20 mouse cellular contexts compared by ENCODE assay signal in genomic region chr3:98054334-98055007, GRCm38 (mm10). TPM values are rescaled to one million over a fixed set of nuclear protein-coding genes. Genes with fewer than 3 reads are reported as not detected.
DNase-seq lines count a peak whose midpoint lies in the region; ATAC-seq and TF ChIP-seq lines count a peak whose summit lies in the region.
"Had no signal": no experiment of that assay in that cellular context is flagged by ENCODE, and none has a peak within 500 bp of the region (broad histone marks: within the 10 kb centered on the region; RNA-seq: fewer than 3 reads in every experiment).

No protein-coding gene starts in this region.

- no peaks in the 10 kb centered on the region for H3K9me3 ChIP-seq in forebrain, embryonic 13.5 days (replicated peaks)
- H3K9me3 ChIP-seq in forebrain, embryonic 12.5 days = no peaks in the 10 kb centered on the region
- H3K9me3 ChIP-seq in liver, postnatal 0 days (ENCODE audit: low read length) = no peaks in the 10 kb centered on the region
- H3K9me3 ChIP-seq in liver, embryonic 13.5 days (replicated peaks) = no peaks in the 10 kb centered on the region
- H3K9me3 ChIP-seq: heart, embryonic 15.5 days; midbrain, embryonic 12.5 days had no signal

- intact Hi-C loops in left cerebral cortex, postnatal 25 days (cut with DNase I) = no loop called here

- 0 out of 2 replicates have a peak overlapping the region, but pooled peaks have one; percentile 22 for H3K27ac ChIP-seq in forebrain, embryonic 13.5 days
- H3K27ac ChIP-seq in forebrain, embryonic 12.5 days = no peak overlapping the region
- H3K27ac ChIP-seq in liver, postnatal 0 days (ENCODE audit: low read depth) = no peak overlapping the region
- peak overlapping the region; percentile 69 for H3K27ac ChIP-seq in liver, embryonic 13.5 days
- H3K27ac ChIP-seq: heart, embryonic 15.5 days; midbrain, embryonic 12.5 days had no signal

- H3K27me3 ChIP-seq in forebrain, embryonic 13.5 days = no peaks in the 10 kb centered on the region
- 0 out of 2 replicates have a peak, but pooled peaks cover 4% of the 10 kb centered on the region for H3K27me3 ChIP-seq in forebrain, embryonic 12.5 days
- no peaks in the 10 kb centered on the region for H3K27me3 ChIP-seq in liver, postnatal 0 days (ENCODE audit: insufficient read depth, low read length)
- H3K27me3 ChIP-seq in liver, embryonic 13.5 days = no peaks in the 10 kb centered on the region
- H3K27me3 ChIP-seq: CH12.LX; heart, embryonic 15.5 days had no signal

- H3K9ac ChIP-seq in forebrain, embryonic 13.5 days = no peak overlapping the region
- no peak overlapping the region for H3K9ac ChIP-seq in forebrain, embryonic 12.5 days
- no peak overlapping the region for H3K9ac ChIP-seq in liver, postnatal 0 days (replicated peaks)
- H3K9ac ChIP-seq in liver, embryonic 13.5 days = peak overlapping the region; percentile 7; the same call in 1 of the 2 replicates
- H3K9ac ChIP-seq: heart, embryonic 15.5 days; midbrain, embryonic 12.5 days had no signal

- peaks cover 72% of the 10 kb centered on the region for H3K4me1 ChIP-seq in forebrain, embryonic 13.5 days
- peaks cover 44% of the 10 kb centered on the region for H3K4me1 ChIP-seq in forebrain, embryonic 12.5 days
- peaks cover 40% of the 10 kb centered on the region for H3K4me1 ChIP-seq in liver, postnatal 0 days (ENCODE audit: insufficient read depth)
- peaks cover 79% of the 10 kb centered on the region for H3K4me1 ChIP-seq in liver, embryonic 13.5 days (replicated peaks)

- no peak for TF ChIP-seq CTCF in liver, postnatal 0 days (IDR thresholded peaks at IDR 0.05; ENCODE audit: low read depth)

- 81% methylated on average over 8 of the region's 8 CpGs for WGBS in forebrain, embryonic 13.5 days
- WGBS in forebrain, embryonic 12.5 days = 91% methylated on average over 8 of the region's 8 CpGs
- WGBS in liver, postnatal 0 days (ENCODE audit: insufficient replicate concordance) = 71% methylated on average over 8 of the region's 8 CpGs
- 51% methylated on average over 8 of the region's 8 CpGs for WGBS in liver, embryonic 13.5 days (ENCODE audit: insufficient replicate concordance)

- no peak for TF ChIP-seq EP300 in liver, postnatal 0 days (IDR thresholded peaks at IDR 0.05; ENCODE audit: low read depth)

- H3K36me3 ChIP-seq in forebrain, embryonic 13.5 days (ENCODE audit: poor library complexity, severe bottlenecking) = no peaks in the 10 kb centered on the region
- H3K36me3 ChIP-seq in forebrain, embryonic 12.5 days (replicated peaks) = no peaks in the 10 kb centered on the region; the same call in 1 of the 2 replicates
- 0 out of 2 replicates have a peak, but pooled peaks cover 8% of the 10 kb centered on the region for H3K36me3 ChIP-seq in liver, postnatal 0 days (replicated peaks; ENCODE audit: insufficient read depth, low read length)
- peaks cover 8% of the 10 kb centered on the region; the same call in 1 of the 2 replicates for H3K36me3 ChIP-seq in liver, embryonic 13.5 days
- H3K36me3 ChIP-seq: heart, embryonic 15.5 days; midbrain, embryonic 12.5 days had no signal

- H3K4me2 ChIP-seq in forebrain, embryonic 13.5 days = no peak overlapping the region
- H3K4me2 ChIP-seq in forebrain, embryonic 12.5 days = no peak overlapping the region
- H3K4me2 ChIP-seq in liver, postnatal 0 days (ENCODE audit: low read depth, low read length) = no peak overlapping the region
- peak overlapping the region; percentile 25 for H3K4me2 ChIP-seq in liver, embryonic 13.5 days
- H3K4me2 ChIP-seq: heart, embryonic 15.5 days; midbrain, embryonic 12.5 days had no signal

- no peak overlapping the region for H3K4me3 ChIP-seq in forebrain, embryonic 13.5 days
- no peak overlapping the region for H3K4me3 ChIP-seq in forebrain, embryonic 12.5 days (replicated peaks)
- no peak overlapping the region for H3K4me3 ChIP-seq in liver, postnatal 0 days (ENCODE audit: low read depth, low read length)
- no peak overlapping the region for H3K4me3 ChIP-seq in liver, embryonic 13.5 days (replicated peaks)
- H3K4me3 ChIP-seq: erythroblast, embryonic 14.5 days; heart, embryonic 15.5 days; midbrain, embryonic 12.5 days had no signal

- DNase-seq in liver = peak; percentile 31
- DNase-seq in liver, postnatal 0 days = no peak
- no peak for DNase-seq in liver, embryonic 13.5 days
- DNase-seq in left cerebral cortex, postnatal 25 days (ENCODE audit: low spot score in 2 of 2) = no peak
- no peak for DNase-seq in lung, adult 18-20 months
- DNase-seq: adrenal gland, postnatal 25 days; cerebellum, adult 8-10 months; kidney, adult 2 months; kidney, postnatal 25 days; lung, adult 2 months; lung, postnatal 36 days; right cerebral cortex, postnatal 4 days; thymus, postnatal 25 days had no signal

- ATAC-seq in forebrain, embryonic 13.5 days = peak; percentile 25; the same call in 1 of the 2 replicates
- ATAC-seq in forebrain, embryonic 12.5 days (ENCODE audit: low FRiP score) = no peak
- no peak for ATAC-seq in liver, postnatal 0 days
- peak; percentile 52; the same call in 1 of the 2 replicates for ATAC-seq in liver, embryonic 13.5 days (ENCODE audit: low read depth)
- ATAC-seq in megakaryocyte, adult 5-6 weeks (ENCODE audit: poor library complexity, severe bottlenecking) = no peak

RNA-seq across cellular contexts. Expression of gene Notch2, which starts 41.1 kb away (rescaled TPM):
- 18.6 and 19.9 TPM in 2 replicates for polyA plus RNA-seq in forebrain, embryonic 13.5 days (2015; fragmentation: Nextera tagmentation; extraction: Ambion mirVana)
- polyA plus RNA-seq in forebrain, embryonic 12.5 days (2016; fragmentation: Nextera tagmentation; extraction: Ambion mirVana) = 27.6 and 29.0 TPM in 2 replicates
- polyA plus RNA-seq in liver, postnatal 0 days (2015; fragmentation: Nextera tagmentation; extraction: Ambion mirVana) = 5.1 and 6.2 TPM in 2 replicates
- polyA plus RNA-seq in liver, embryonic 13.5 days (2015; fragmentation: Nextera tagmentation; extraction: Ambion mirVana) = 4.8 and 5.7 TPM in 2 replicates
- total RNA-seq in left cerebral cortex, postnatal 25 days (2021) = 10 to 100 TPM; 12.9 to 15.3 TPM
- 92.1 and 97.4 TPM in 2 replicates for total RNA-seq in megakaryocyte, adult 5-6 weeks (2015)
- 81.7 and 104 TPM in 2 replicates for total RNA-seq in megakaryocyte, adult 5-6 weeks (2017)

Comparison
In these comparisons a context has a peak if more than half of its experiments do, and no peak if none do; other contexts are left out.
1. ATAC-seq: peak in forebrain, embryonic 13.5 days (single experiment) and liver, embryonic 13.5 days (single experiment); none in forebrain, embryonic 12.5 days (single experiment), liver, postnatal 0 days (single experiment) and megakaryocyte, adult 5-6 weeks (single experiment).
2. H3K27ac ChIP-seq: peak in forebrain, embryonic 13.5 days (single experiment) and liver, embryonic 13.5 days (single experiment); none in forebrain, embryonic 12.5 days (single experiment) and liver, postnatal 0 days (single experiment).